Mouse (Mus musculus): ENCODE measurements around the gene Fbxo30.

- TF ChIP-seq CTCF (IDR thresholded peaks at IDR 0.05; ENCODE audit: low read depth) (no peak), EP300 (IDR thresholded peaks at IDR 0.05; ENCODE audit: low read depth) (no peak)
Observed at GRCm38 (mm10) chr10:11343205-11344141, 62.3 kb downstream of the Fbxo30 start, which contains the start of gene Epm2a.
